Mouse (Mus musculus) v-Abl transformed pro-B cells (cell line): ENCODE results near the gene Hoxd3.

ENCODE experiments used
- in situ Hi-C, 2 experiments: fragments of 400-800 bp; cut with MboI; formaldehyde crosslinking; loops; one replicate each; pipeline ENCODE4 v1.15.1; 2025; ENCODE audit not compliant: unreplicated experiment in 2 of 2

The Hoxd3 gene

DNA sequence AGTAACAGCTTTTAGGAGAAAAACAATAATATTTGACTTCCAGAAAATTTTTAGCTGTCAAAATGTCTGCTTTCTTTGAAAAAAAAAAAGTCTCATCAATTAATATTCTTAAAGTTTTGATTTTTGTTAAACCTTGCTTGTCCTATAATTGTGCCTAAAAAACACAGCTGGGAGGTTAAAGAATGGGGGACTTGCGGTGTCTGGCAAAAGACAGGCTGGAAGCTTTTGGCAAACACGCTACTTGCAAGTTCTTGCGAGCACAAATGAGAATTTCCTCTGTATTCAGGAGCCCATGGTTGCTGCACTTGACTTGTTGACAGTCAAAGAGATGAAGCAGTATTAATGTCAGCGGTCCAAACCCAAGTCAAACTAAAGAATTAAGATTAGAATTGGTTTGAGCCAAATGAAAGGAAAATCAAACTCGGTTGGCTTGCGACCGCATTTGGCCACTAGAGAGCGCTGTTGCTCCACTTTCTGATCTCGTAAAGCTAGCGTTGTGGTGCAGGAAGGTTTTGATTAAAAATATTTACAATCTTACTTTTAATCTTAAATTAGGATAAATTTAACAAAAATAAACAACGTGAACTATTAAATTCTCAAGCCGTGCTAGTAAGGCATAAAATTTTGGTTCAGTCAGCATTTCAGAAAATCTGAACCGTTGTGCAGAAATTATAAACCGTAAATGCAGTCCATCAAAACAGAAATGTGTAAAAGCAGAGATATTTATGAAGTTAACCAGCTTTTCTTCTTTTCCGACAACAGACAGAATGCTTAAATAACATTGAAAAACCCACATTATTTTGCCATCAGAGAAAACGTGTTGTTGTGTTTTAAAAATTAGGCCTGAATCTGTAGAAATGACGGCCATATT is 9.5 kb upstream of the Hoxd3 start:
- in situ Hi-C loops = loop anchor here (5.0 to 25.0 kb wide), 8 partner anchors 360 to 1260 kb away; no protein-coding TSS in a partner anchor

DNA sequence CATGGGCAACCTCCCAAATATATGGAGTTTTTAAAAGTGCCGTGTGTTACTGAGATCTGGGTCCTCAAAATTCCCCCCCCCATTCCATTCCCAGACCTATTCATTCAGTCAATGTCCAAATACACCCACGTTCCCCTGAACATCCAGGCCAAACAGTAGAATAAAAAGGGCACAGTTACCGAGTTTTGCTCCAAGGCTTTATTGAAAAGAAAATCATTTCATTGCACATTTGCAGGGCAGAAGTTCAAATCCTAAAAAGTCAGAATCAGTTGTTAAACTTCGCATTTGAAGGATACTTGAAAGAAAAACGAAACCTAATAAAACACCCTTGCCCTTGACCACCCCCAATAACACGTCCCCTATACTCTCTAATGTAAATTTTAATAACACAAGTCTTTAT is 8.9 kb upstream of the Hoxd3 start:
- in situ Hi-C loops = loop anchor here (5.0 to 25.0 kb wide), 8 partner anchors 359 to 1259 kb away; no protein-coding TSS in a partner anchor

DNA sequence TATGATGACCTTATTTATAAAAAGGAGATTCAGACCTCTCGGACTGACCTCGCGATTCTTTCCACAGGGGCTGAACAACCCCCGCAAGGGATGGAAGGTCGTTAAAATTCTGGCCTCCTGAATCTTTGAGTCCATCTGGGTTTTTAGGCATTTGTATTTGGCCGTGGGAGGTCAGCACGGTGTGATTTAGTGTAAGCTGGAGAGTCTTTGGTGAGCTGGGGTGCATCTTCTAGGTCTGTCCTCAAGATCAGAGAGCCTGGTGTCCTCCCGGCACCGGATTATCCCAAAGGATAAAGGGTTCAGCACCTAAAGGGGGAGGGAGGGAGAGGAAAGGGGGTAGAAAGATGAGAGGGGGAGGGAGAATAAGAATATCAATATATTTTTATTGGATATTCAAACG is 8.4 kb upstream of the Hoxd3 start:
- in situ Hi-C loops = loop anchor here (5.0 to 25.0 kb wide), 8 partner anchors 359 to 1259 kb away; no protein-coding TSS in a partner anchor

DNA sequence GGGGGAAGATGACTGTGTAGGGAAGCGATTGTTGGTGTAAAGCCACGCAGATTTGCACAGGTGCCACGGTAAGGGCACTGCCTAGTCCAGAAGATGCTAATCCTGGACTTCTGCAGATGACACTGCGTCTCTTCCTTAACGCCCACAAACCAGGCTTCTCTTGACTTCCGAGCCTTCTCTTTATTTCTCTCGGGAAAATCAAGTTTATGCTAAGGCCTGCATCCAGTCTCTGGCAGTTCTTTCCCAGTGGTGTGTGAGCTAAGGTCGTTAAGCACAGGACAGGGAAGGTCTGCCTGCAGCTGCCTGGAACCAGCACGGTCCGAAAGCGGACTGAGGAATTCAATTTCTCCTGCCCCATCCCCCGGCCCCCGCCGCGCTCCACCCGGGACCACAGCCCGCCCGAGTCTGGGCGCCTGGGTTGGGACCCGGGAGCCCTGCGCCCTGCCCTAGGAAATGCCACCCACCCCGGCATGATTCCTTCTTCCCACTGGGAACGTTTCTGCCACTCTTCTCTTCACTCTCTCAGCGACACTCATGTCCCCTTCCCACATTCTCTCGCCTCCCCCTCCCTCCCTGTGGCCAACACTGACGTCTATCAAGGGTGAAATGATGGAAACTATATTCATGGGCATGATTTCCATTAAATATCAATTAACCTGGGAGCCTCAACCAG is 7.9 kb upstream of the Hoxd3 start:
- in situ Hi-C loops = loop anchor here (5.0 to 25.0 kb wide), 8 partner anchors 358 to 1258 kb away; no protein-coding TSS in a partner anchor

DNA sequence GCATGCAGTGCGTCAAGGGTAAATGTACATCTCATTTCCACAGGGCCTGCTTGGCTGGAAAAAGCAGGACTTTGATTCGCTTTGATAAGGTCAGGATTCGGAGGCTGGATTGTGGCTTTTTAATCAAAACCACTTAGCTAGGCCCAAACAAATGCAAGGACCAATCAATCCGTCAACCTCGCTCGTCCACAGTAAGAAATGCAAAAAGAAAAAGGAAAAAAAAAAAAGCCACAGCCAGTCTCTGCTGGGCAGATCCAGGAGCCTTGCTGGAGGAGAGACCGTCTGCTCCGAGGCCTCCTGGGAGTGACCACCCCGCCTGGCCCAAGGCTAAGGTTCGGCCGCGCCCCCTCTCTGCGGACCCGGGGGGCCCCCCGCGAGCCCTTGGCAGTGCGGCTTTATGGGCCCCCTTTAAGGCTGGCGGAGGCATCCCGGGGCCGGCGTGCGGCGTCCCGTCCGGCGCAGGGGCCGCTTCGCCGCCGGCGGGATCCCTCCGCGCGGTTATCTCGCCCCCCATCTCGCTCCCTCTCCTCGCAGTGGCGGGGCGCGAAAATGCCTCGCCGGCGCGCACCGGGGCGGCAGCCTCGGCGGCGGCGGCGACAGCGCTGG is 7.2 kb upstream of the Hoxd3 start, which contains the start of gene Hoxd8:
Hoxd8 (plus strand) TSS at position 223 of the 606 bp plus-strand sequence.
- in situ Hi-C loops = loop anchor here (5.0 to 25.0 kb wide), 8 partner anchors 358 to 1258 kb away; no protein-coding TSS in a partner anchor

DNA sequence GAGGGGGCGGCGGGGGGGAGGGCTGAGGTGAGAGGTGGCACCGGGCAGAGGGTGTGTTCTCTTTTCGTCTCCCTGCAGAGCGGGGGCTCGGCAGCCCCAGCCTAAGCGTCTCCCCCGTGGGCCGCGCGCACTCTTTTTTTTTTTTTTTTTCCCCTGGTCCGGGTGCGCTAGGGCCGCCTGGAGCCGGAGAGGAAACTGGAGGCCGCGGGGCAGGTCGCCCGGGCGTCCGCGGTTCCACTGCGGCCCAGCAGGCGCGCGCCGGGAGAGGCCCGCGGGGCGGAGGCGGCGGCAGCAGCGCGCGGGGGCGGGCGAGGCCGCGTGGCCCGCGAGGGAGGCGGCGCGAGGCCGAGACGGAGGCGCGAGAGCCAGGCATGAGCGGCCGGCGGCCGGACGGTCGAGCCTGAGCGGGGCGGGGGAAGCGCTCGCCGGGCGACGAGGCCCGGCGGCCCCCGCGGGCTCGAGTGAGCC is 6.7 kb upstream of the Hoxd3 start:
- in situ Hi-C loops = loop anchor here (5.0 to 25.0 kb wide), 8 partner anchors 357 to 1257 kb away; no protein-coding TSS in a partner anchor

DNA sequence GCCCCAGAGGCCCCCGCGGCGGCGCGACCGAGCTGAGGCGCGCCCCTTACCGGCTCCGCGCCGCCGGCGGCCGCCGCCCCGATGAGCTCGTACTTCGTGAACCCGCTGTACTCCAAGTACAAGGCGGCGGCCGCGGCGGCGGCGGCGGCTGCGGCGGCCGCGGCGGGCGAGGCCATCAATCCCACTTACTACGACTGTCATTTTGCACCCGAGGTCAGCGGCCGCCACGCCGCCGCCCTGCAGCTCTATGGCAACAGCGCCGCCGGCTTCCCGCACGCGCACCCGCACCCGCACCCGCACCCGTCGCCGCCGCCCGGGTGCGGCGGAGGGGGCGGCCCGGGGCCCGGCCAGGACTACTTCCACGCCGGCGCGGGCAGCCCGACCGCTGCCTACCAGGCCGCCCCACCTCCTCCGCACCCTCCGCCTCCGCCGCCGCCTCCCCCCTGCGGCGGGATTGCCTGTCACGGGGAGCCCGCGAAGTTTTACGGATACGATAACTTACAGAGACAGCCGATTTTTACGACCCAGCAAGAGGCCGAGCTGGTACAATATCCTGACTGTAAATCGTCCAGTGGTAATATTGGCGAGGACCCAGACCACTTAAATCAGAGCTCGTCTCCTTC is 6.1 kb upstream of the Hoxd3 start:
- in situ Hi-C loops = loop anchor here (10.0 to 25.0 kb wide), 6 partner anchors 357 to 1257 kb away; no protein-coding TSS in a partner anchor

DNA sequence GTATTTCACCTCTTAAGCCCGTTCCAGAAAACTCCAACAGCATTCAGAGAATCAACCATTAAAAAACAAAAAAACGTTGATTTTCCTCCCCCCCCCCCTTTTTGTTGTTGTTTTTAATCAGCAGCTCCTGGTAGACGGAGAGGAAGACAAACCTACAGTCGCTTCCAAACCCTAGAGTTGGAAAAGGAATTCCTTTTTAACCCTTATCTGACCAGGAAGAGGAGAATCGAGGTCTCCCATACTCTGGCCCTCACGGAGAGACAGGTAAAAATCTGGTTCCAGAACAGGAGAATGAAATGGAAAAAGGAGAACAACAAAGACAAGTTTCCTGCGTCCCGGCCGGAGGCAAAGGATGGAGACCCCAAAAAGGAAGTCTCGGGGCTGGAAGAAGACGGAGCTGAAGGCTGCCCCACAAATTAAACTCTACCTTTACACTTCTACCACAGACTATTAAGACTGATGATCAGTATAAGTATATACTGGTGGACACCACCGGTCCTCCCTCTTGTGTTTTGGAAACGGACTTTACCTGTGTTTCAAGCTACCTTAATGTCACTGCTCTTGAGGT is 5.2 kb upstream of the Hoxd3 start:
- in situ Hi-C loops = loop anchor here (10.0 to 25.0 kb wide), 6 partner anchors 356 to 1256 kb away; no protein-coding TSS in a partner anchor

DNA sequence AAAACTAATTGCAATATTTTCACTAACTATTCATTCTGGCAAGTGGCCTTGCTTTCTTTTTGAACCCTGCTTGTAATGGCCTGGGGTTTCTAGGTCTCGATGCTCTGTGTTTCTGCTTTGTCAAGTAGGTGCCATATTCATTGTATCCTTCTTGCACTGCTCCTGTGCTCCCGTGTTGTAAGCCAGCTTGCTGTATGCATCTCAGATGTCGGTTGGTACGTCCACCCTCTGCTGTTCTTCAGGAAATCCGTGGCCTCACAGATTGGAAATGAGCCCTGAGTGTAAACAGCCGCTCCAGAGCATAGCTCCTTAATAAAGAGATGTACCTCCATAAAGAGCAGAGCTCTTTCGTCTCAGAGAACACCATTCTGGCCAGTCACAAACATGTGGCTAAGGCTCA is 4.1 kb upstream of the Hoxd3 start:
- in situ Hi-C loops = loop anchor here (10.0 to 25.0 kb wide), 6 partner anchors 355 to 1255 kb away; no protein-coding TSS in a partner anchor

DNA sequence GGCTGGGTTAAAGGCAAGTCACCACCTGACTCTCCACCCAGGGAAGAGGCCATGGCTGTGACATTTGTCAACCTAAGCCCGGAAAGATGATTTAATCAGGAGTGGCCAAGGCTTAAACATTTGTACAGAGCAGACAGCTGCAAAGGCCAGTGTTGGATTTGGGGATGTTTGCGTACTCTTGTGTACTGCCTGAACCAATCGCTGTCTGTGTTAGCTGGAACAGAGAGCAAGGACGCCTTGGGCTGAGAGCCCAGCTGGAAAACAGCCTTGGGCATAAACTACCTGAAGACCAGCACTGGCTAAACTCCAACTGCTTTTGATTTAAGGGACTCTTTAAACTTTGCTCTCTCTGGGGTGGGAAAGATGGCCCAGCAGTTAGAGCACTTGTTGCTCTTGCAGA is 3.1 kb upstream of the Hoxd3 start:
- in situ Hi-C loops = loop anchor here (10.0 to 25.0 kb wide), 6 partner anchors 354 to 1254 kb away; no protein-coding TSS in a partner anchor

DNA sequence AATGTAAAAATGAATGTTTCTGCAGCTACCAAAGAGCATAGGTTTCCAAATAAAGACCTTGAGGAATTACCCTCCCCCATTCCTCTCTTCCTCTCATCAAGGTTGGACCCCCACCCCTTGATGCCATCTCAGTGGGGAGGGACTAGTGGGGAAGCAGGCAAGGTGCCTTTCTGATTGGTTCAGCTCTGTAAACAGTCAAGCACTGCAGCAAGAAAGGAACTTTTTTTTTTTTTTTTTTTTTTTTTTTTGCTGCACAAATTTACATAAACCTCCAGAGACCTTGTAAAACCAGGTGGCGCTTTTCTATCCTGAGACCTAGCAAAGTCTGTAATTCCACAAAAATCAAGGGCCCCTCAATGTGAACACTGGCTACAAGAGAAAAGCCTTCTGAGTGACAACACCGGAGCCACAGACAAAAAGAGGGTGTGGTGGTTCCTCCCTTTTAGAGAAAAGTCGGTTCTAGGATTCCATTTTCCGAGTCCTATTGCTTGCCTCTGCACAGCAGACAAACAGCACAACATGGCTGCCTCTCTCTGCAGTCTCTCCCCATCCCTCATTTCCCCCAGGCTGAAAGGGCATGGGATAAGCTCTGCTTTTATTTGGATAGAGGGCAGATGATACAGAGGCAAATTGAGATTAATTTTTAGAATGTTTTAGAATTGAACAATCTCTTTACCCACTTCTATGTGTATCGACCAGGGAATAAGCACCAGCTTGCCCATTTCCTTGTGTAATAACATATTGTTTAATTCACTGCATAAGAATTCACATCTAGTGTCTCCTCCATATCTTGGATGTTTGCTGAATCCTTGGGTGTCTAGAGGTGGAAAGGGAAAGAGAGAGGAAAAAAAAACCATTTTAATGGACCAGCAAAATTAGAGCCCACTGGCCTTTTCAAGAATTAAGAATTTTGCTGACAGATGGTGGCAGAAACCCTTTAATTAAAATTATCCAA is 2.0 kb upstream of the Hoxd3 start:
- in situ Hi-C loops = loop anchor here (10.0 to 25.0 kb wide), 7 partner anchors 345 to 1253 kb away; no protein-coding TSS in a partner anchor

DNA sequence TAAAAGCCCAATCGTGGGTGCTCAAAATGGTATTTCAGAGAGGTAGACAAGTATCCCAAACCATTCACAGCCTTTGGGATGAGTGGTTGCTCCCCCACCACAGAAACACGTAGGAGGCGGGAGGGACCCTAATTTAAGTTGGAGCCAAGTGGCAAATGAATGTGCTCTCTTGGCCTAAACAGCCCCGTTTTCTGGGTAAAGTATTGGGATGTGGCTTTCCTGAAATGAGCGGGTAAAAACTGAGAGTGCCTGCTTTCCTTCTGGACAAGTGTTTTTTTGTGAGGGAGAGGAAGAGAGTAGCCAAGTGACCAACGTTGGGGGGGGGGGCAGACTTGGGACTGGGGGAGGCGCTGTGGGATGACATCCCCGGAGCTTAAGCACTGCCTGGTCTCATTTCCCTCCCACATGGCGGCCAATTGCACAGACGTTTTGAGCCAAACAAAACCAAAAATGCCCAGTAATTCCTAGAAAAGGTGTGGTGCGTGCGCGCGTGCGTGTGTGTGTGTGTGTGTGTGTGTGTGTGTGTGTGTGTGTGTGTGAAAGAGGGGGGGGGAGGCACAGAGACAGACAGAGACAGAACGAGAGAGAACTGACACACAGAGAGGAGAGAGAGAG is 691 bp upstream of the Hoxd3 start:
- in situ Hi-C loops = loop anchor here (10.0 to 25.0 kb wide), 5 partner anchors 344 to 1251 kb away; no protein-coding TSS in a partner anchor

DNA sequence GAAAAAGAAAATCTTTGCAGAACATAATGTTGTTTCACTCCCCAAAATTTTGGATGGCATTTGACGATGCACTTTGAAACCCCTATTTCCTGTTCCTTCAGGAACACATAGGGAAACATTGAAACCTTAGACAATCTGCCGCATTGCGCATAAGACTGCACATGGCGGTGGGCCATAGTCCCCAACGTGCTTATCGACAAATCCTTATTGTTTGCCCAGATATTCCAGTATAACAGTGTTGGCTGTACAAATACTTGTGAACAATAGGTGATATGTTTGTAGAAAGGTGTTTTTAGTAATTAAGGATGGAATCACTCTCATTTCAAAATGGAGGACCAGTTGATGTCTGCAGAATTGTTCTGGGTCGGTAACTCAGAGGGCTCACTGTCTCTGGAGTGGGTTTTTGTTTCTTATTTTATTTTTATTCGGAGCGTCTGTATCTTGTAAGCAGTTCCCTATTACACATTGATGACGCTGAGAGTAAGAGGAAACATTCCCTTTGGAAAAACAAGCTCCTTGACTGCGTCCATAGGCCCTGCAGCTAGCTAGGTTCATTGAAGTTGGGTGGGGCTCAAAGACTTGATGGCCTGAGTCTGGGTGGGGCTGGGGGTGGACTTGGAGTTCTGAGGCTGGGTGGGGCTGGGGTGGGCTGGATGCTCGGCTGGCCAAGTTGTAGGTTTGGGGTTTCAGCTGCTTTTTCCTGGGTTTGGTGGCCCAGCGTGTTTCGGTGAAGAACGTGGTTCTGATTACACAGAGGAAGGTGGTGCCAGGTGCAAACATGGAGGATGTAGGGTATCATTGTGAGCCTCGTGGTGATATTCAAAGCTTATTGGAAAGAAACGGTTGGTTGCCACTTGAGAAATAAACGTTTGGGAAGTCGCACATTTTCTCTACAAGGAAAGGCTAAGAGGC is 1.8 kb downstream of the Hoxd3 start:
- in situ Hi-C loops = loop anchor here (10.0 to 25.0 kb wide), 5 partner anchors 341 to 1249 kb away; no protein-coding TSS in a partner anchor

DNA sequence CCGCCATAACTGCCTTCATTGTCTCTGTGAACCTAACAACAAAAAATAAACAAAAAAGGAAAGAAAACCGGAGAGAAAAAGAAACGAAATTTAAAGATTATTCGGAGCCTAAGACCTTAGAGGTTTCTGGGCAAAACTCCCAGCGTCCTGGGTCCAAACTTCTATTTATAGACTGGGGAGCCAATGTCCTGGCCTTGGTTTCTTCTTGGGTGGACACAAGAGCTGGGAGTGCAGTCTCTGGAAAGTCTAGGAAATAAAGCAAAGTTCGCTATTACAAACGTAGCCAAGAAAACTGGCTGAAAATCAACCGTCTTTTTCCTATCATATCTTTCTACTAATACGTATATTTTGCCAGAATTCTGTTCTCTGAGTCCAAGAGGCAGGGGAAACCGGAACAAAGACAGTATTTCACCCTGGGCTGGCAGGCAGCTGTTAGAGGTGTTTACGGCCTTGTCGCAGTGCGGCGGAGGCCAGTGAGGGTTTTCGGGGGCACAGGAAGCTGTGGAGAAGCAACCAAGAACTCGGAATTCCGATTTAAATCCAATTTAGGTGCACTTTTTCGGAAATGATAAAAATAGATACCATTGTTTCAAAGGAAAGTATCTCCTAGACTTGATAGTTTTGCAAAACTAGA is 2.5 kb downstream of the Hoxd3 start:
- in situ Hi-C loops = loop anchor here (10.0 to 25.0 kb wide), 5 partner anchors 341 to 1248 kb away; no protein-coding TSS in a partner anchor

DNA sequence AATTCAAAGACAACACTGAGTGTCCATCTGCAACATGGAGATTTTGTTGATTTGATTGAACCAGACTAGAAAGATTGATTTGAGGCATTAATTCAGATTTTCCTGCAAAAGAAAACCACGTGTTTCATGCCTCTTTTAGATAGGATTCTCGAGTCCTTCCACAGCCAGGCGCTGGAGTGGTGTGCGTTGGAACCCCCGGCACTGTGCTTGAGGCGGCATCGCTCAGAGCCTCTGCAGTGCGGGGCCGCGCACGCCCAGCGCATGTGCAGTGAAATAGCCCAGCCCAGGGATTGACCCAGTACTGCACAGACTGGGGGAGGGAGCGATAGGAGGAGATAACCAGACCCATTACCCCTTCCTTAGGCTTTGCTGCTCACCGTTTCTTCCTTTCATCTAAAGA is 3.2 kb downstream of the Hoxd3 start:
- in situ Hi-C loops = loop anchor here (5.0 to 25.0 kb wide), 7 partner anchors 247 to 1247 kb away; no protein-coding TSS in a partner anchor
